Mouse (Mus musculus) left cerebral cortex, adult 18-20 months (tissue): Measurements from ENCODE around the gene Podn. TPM values are rescaled to one million over a fixed set of nuclear protein-coding genes. Genes with fewer than 3 reads are reported as not detected.
"Not testable (repeated sequence)": the region's sequence is repeated elsewhere in the genome, so short reads cannot be mapped to it uniquely, and the experiment has no call there.

Source experiments
- DNase-seq, 2 experiments: peaks; one replicate each; pipeline ENCODE4 v3.0.0; 2021 to 2022; ENCODE audit warnings: low spot score in 2 of 2, mixed read lengths in 1 of 2
- long read RNA-seq, 2 experiments: library from polyadenylated mRNA; stranded (forward); transcript quantifications; one replicate each; pipeline ENCODE4 v2.0.0; 2021
- total RNA-seq, 2 experiments: library from RNA; stranded (reverse); gene quantifications; 2 replicates each; pipeline ENCODE4 v1.2.3; 2021

Gene Podn
- total RNA-seq: 1 to 10 TPM; 8.2 to 9.3 TPM
- long read RNA-seq, experiment 1, partial matches to known transcripts: 0 of 12 reads
- long read RNA-seq, experiment 1, other reads (novel, unspliced or antisense): 12 of 12 reads
- long read RNA-seq, experiment 2, partial matches to known transcripts: 0 of 15 reads
- long read RNA-seq, experiment 2, other reads (novel, unspliced or antisense): 15 of 15 reads

GRCm38 (mm10) chr4:108096345-108096744 is at the start of gene Podn:
Gene Podn (minus strand): TSS chr4:108096445.
- no peak for DNase-seq

GRCm38 (mm10) chr4:108145554-108145953 is 49.3 kb upstream of the Podn start:
- DNase-seq: not testable (repeated sequence)

- DNase-seq: no peak
These were observed 48.6 kb upstream of the Podn start, which contains the start of gene Scp2 for GRCm38 (mm10) chr4:108144880-108145279. Gene Scp2 (minus strand): TSS chr4:108144998.

GRCm38 (mm10) chr4:108143778-108144177 is 47.5 kb upstream of the Podn start:
- DNase-seq: no peak

GRCm38 (mm10) chr4:108143178-108143577 is 46.9 kb upstream of the Podn start:
- DNase-seq: not testable (repeated sequence)

GRCm38 (mm10) chr4:108136938-108137337 is 40.7 kb upstream of the Podn start:
- no peak for DNase-seq

- DNase-seq: no peak
These were observed 34.2 kb upstream of the Podn start for GRCm38 (mm10) chr4:108130452-108130851.

GRCm38 (mm10) chr4:108128339-108128738 is 32.1 kb upstream of the Podn start:
- DNase-seq: no peak

GRCm38 (mm10) chr4:108127516-108127915 is 31.3 kb upstream of the Podn start:
- DNase-seq: no peak

- DNase-seq: no peak
These were observed 30.0 kb upstream of the Podn start for GRCm38 (mm10) chr4:108126260-108126659.

- DNase-seq: no peak
These were observed 27.9 kb upstream of the Podn start for GRCm38 (mm10) chr4:108124104-108124503.

GRCm38 (mm10) chr4:108117924-108118876 is 22.0 kb upstream of the Podn start:
- DNase-seq: peak; percentile 95

GRCm38 (mm10) chr4:108117488-108117887 is 21.2 kb upstream of the Podn start:
- peak in 1 of 2 experiments; percentile 4 for DNase-seq

- no peak for DNase-seq
These were observed 20.2 kb upstream of the Podn start for GRCm38 (mm10) chr4:108116466-108116865.

- no peak for DNase-seq
These were observed 14.5 kb upstream of the Podn start for GRCm38 (mm10) chr4:108110706-108111105.

GRCm38 (mm10) chr4:108109728-108110127 is 13.5 kb upstream of the Podn start:
- DNase-seq: no peak

GRCm38 (mm10) chr4:108092741-108093397 is 3.4 kb downstream of the Podn start:
- no peak for DNase-seq

GRCm38 (mm10) chr4:108083993-108084392 is 12.3 kb downstream of the Podn start:
- DNase-seq: no peak

GRCm38 (mm10) chr4:108083032-108083735 is 13.1 kb downstream of the Podn start:
- DNase-seq: no peak

- DNase-seq: no peak
These were observed 13.8 kb downstream of the Podn start for GRCm38 (mm10) chr4:108082401-108082806.

GRCm38 (mm10) chr4:108080876-108081275 is 15.4 kb downstream of the Podn start:
- DNase-seq: no peak
